ENCODE assay signal across 23 mouse cellular contexts in genomic region chr2:103864254-103864653, GRCm38 (mm10).
"Had no signal": no experiment of that assay in that cellular context is flagged by ENCODE, and none has a peak within 500 bp of the region (broad histone marks: within the 10 kb centered on the region; RNA-seq: fewer than 3 reads in every experiment).

No protein-coding gene starts in this region.

- H3K4me2 ChIP-seq: liver, embryonic 15.5 days; lung, embryonic 15.5 days; midbrain, embryonic 12.5 days; neural tube, embryonic 13.5 days; neural tube, embryonic 15.5 days had no signal

- H3K4me1 ChIP-seq: lung, embryonic 15.5 days; midbrain, embryonic 10.5 days; midbrain, embryonic 12.5 days; neural tube, embryonic 13.5 days; neural tube, embryonic 15.5 days had no signal

- H3K9me3 ChIP-seq: liver, embryonic 15.5 days; lung, embryonic 15.5 days; midbrain, embryonic 10.5 days; midbrain, embryonic 12.5 days; neural tube, embryonic 13.5 days; neural tube, embryonic 15.5 days had no signal

- H3K36me3 ChIP-seq: liver, embryonic 15.5 days; lung, embryonic 15.5 days; midbrain, embryonic 10.5 days; midbrain, embryonic 12.5 days; neural tube, embryonic 13.5 days; neural tube, embryonic 15.5 days had no signal

- DNase-seq: liver, postnatal 0 days; lung, adult 2 months; lung, postnatal 14 days; lung, postnatal 36 days; midbrain, embryonic 14.5 days; retina, postnatal 1 day; right cerebral cortex, adult 18-20 months; right cerebral cortex, postnatal 25 days; right cerebral cortex, postnatal 4 days; spleen, adult 18-20 months; thymus, adult 2 months; thymus, postnatal 25 days; thymus, postnatal 4 days had no signal

- H3K4me3 ChIP-seq: liver, embryonic 15.5 days; lung, embryonic 15.5 days; midbrain, embryonic 10.5 days; midbrain, embryonic 12.5 days; myocyte; neural tube, embryonic 13.5 days; neural tube, embryonic 15.5 days had no signal

- H3K9ac ChIP-seq: liver, embryonic 15.5 days; liver, postnatal 0 days; lung, embryonic 15.5 days; midbrain, embryonic 12.5 days; neural tube, embryonic 13.5 days; neural tube, embryonic 15.5 days had no signal

- H3K27ac ChIP-seq: liver, embryonic 15.5 days; lung, embryonic 15.5 days; macrophage; midbrain, embryonic 10.5 days; midbrain, embryonic 12.5 days; neural tube, embryonic 13.5 days; neural tube, embryonic 15.5 days had no signal

- H3K27me3 ChIP-seq: liver, embryonic 15.5 days; lung, embryonic 15.5 days; midbrain, embryonic 12.5 days; neural tube, embryonic 13.5 days; neural tube, embryonic 15.5 days had no signal

- ATAC-seq: liver, postnatal 0 days; lung, postnatal 0 days; midbrain, embryonic 16.5 days had no signal
